Mouse (Mus musculus): ENCODE measurements around the gene Ambra1. TPM values are rescaled to one million over a fixed set of nuclear protein-coding genes. Genes with fewer than 3 reads are reported as not detected.

Gene Ambra1
- polyA plus RNA-seq, 1 experiment: 14.3 TPM

- H3ac ChIP-seq (ENCODE audit: control insufficient read depth, insufficient read length, low read depth): no peak overlapping the region
- H3K79me2 ChIP-seq (ENCODE audit: control insufficient read depth, insufficient read depth): no peaks in the 10 kb centered on the region
- H3K36me3 ChIP-seq (ENCODE audit: control insufficient read depth, insufficient read depth): peaks cover 7% of the 10 kb centered on the region
- H3K79me3 ChIP-seq (ENCODE audit: low read depth): no peaks in the 10 kb centered on the region
- H3K27me3 ChIP-seq (ENCODE audit: control insufficient read depth, insufficient read depth, insufficient read length): no peaks in the 10 kb centered on the region
- TF ChIP-seq USF1 (IDR thresholded peaks at IDR 0.05; ENCODE audit: low read depth) (no peak), MYOG (IDR thresholded peaks at IDR 0.05; ENCODE audit: control insufficient read depth, extremely low read depth, insufficient read length) (no peak), MYOD1 (IDR thresholded peaks at IDR 0.05; ENCODE audit: control insufficient read depth, insufficient read length, low read depth) (no peak), FOSL1 (IDR thresholded peaks at IDR 0.05; ENCODE audit: insufficient read depth, low read length, poor library complexity, severe bottlenecking) (no peak), CTCF (IDR thresholded peaks at IDR 0.05; ENCODE audit: control insufficient read depth, insufficient read depth, insufficient read length) (no peak), CEBPB (IDR thresholded peaks at IDR 0.05; ENCODE audit: low read depth) (no peak), MAX (IDR thresholded peaks at IDR 0.05) (no peak)
- H3K4me3 ChIP-seq (ENCODE audit: insufficient read depth, poor library complexity, severe bottlenecking): no peak overlapping the region
Measured at GRCm38 (mm10) chr2:91876000-91876805, 146.3 kb downstream of the Ambra1 start.

- no peak for TF ChIP-seq CEBPB (IDR thresholded peaks at IDR 0.05; ENCODE audit: low read depth)
- TF ChIP-seq MYOD1 (IDR thresholded peaks at IDR 0.05; ENCODE audit: control insufficient read depth, insufficient read length, low read depth): no peak
- TF ChIP-seq MYOG (IDR thresholded peaks at IDR 0.05; ENCODE audit: control insufficient read depth, extremely low read depth, insufficient read length): no peak
- TF ChIP-seq MAX (IDR thresholded peaks at IDR 0.05): no peak
- TF ChIP-seq FOSL1 (IDR thresholded peaks at IDR 0.05; ENCODE audit: insufficient read depth, low read length, poor library complexity, severe bottlenecking): no peak
- no peak for TF ChIP-seq CTCF (IDR thresholded peaks at IDR 0.05; ENCODE audit: control insufficient read depth, insufficient read depth, insufficient read length)
- TF ChIP-seq USF1 (IDR thresholded peaks at IDR 0.05; ENCODE audit: low read depth): no peak
- no peak overlapping the region for H3K4me3 ChIP-seq (ENCODE audit: insufficient read depth, poor library complexity, severe bottlenecking)
- H3K27me3 ChIP-seq (ENCODE audit: control insufficient read depth, insufficient read depth, insufficient read length): no peaks in the 10 kb centered on the region
Measured at GRCm38 (mm10) chr2:91876806-91877140, 146.8 kb downstream of the Ambra1 start.

GRCm38 (mm10) chr2:91878387-91879180 lies 148.7 kb downstream of the Ambra1 start:
- Histone ChIP-seq H3K36me3 (ENCODE audit: control insufficient read depth, insufficient read depth) (peaks cover 7% of the 10 kb centered on the region), H3ac (ENCODE audit: control insufficient read depth, insufficient read length, low read depth) (no peak overlapping the region), H3K27me3 (ENCODE audit: control insufficient read depth, insufficient read depth, insufficient read length) (no peaks in the 10 kb centered on the region), H3K4me3 (ENCODE audit: insufficient read depth, poor library complexity, severe bottlenecking) (no peak overlapping the region), H3K79me2 (ENCODE audit: control insufficient read depth, insufficient read depth) (no peaks in the 10 kb centered on the region), H3K79me3 (ENCODE audit: low read depth) (no peaks in the 10 kb centered on the region)
- TF ChIP-seq MYOD1 (IDR thresholded peaks at IDR 0.05; ENCODE audit: control insufficient read depth, insufficient read length, low read depth): no peak
- TF ChIP-seq FOSL1 (IDR thresholded peaks at IDR 0.05; ENCODE audit: insufficient read depth, low read length, poor library complexity, severe bottlenecking): no peak
- no peak for TF ChIP-seq MYOG (IDR thresholded peaks at IDR 0.05; ENCODE audit: control insufficient read depth, extremely low read depth, insufficient read length)
- TF ChIP-seq CEBPB (IDR thresholded peaks at IDR 0.05; ENCODE audit: low read depth): no peak
- TF ChIP-seq CTCF (IDR thresholded peaks at IDR 0.05; ENCODE audit: control insufficient read depth, insufficient read depth, insufficient read length): no peak
- no peak for TF ChIP-seq MAX (IDR thresholded peaks at IDR 0.05)
- no peak for TF ChIP-seq USF1 (IDR thresholded peaks at IDR 0.05; ENCODE audit: low read depth)

More at GRCm38 (mm10) chr2:91876806-91877140, 146.8 kb downstream of the Ambra1 start:
- Histone ChIP-seq H3K79me2 (ENCODE audit: control insufficient read depth, insufficient read depth) (no peaks in the 10 kb centered on the region), H3ac (ENCODE audit: control insufficient read depth, insufficient read length, low read depth) (no peak overlapping the region), H3K36me3 (ENCODE audit: control insufficient read depth, insufficient read depth) (peaks cover 7% of the 10 kb centered on the region), H3K79me3 (ENCODE audit: low read depth) (no peaks in the 10 kb centered on the region)

- Histone ChIP-seq H3K4me3 (ENCODE audit: insufficient read depth, poor library complexity, severe bottlenecking) (no peak overlapping the region), H3K79me3 (ENCODE audit: low read depth) (no peaks in the 10 kb centered on the region), H3K27me3 (ENCODE audit: control insufficient read depth, insufficient read depth, insufficient read length) (no peaks in the 10 kb centered on the region), H3K36me3 (ENCODE audit: control insufficient read depth, insufficient read depth) (peaks cover 32% of the 10 kb centered on the region), H3ac (ENCODE audit: control insufficient read depth, insufficient read length, low read depth) (no peak overlapping the region), H3K79me2 (ENCODE audit: control insufficient read depth, insufficient read depth) (no peaks in the 10 kb centered on the region)
- TF ChIP-seq MYOG (IDR thresholded peaks at IDR 0.05; ENCODE audit: control insufficient read depth, extremely low read depth, insufficient read length): no peak
- no peak for TF ChIP-seq CEBPB (IDR thresholded peaks at IDR 0.05; ENCODE audit: low read depth)
- TF ChIP-seq USF1 (IDR thresholded peaks at IDR 0.05; ENCODE audit: low read depth): no peak
- TF ChIP-seq MAX (IDR thresholded peaks at IDR 0.05): no peak
- TF ChIP-seq MYOD1 (IDR thresholded peaks at IDR 0.05; ENCODE audit: control insufficient read depth, insufficient read length, low read depth): no peak
- TF ChIP-seq FOSL1 (IDR thresholded peaks at IDR 0.05; ENCODE audit: insufficient read depth, low read length, poor library complexity, severe bottlenecking): no peak
- TF ChIP-seq CTCF (IDR thresholded peaks at IDR 0.05; ENCODE audit: control insufficient read depth, insufficient read depth, insufficient read length): no peak
Measured at GRCm38 (mm10) chr2:91883961-91884360, 154.0 kb downstream of the Ambra1 start.

- H3K36me3 ChIP-seq (ENCODE audit: control insufficient read depth, insufficient read depth): peaks cover 34% of the 10 kb centered on the region
- H3K79me3 ChIP-seq (ENCODE audit: low read depth): no peaks in the 10 kb centered on the region
- no peaks in the 10 kb centered on the region for H3K27me3 ChIP-seq (ENCODE audit: control insufficient read depth, insufficient read depth, insufficient read length)
- H3K4me3 ChIP-seq (ENCODE audit: insufficient read depth, poor library complexity, severe bottlenecking): no peak overlapping the region
- H3ac ChIP-seq (ENCODE audit: control insufficient read depth, insufficient read length, low read depth): no peak overlapping the region
- TF ChIP-seq CEBPB (IDR thresholded peaks at IDR 0.05; ENCODE audit: low read depth) (no peak), MAX (IDR thresholded peaks at IDR 0.05) (no peak), USF1 (IDR thresholded peaks at IDR 0.05; ENCODE audit: low read depth) (no peak), FOSL1 (IDR thresholded peaks at IDR 0.05; ENCODE audit: insufficient read depth, low read length, poor library complexity, severe bottlenecking) (no peak), MYOG (IDR thresholded peaks at IDR 0.05; ENCODE audit: control insufficient read depth, extremely low read depth, insufficient read length) (no peak), MYOD1 (IDR thresholded peaks at IDR 0.05; ENCODE audit: control insufficient read depth, insufficient read length, low read depth) (no peak), CTCF (IDR thresholded peaks at IDR 0.05; ENCODE audit: control insufficient read depth, insufficient read depth, insufficient read length) (no peak)
- no peaks in the 10 kb centered on the region for H3K79me2 ChIP-seq (ENCODE audit: control insufficient read depth, insufficient read depth)
Measured at GRCm38 (mm10) chr2:91884616-91885015, 154.7 kb downstream of the Ambra1 start.

All from C2C12 (cell line).